Mouse (Mus musculus): ENCODE measurements around the gene Nup85. TPM values are rescaled to one million over a fixed set of nuclear protein-coding genes. Genes with fewer than 3 reads are reported as not detected.
A peak's percentile ranks its signal among the peaks of the same experiment; 100 is the strongest.

Gene Nup85
- total and polyA plus RNA-seq, 3 experiments = 19.8 to 28.0 (median 20.2) TPM

DNA sequence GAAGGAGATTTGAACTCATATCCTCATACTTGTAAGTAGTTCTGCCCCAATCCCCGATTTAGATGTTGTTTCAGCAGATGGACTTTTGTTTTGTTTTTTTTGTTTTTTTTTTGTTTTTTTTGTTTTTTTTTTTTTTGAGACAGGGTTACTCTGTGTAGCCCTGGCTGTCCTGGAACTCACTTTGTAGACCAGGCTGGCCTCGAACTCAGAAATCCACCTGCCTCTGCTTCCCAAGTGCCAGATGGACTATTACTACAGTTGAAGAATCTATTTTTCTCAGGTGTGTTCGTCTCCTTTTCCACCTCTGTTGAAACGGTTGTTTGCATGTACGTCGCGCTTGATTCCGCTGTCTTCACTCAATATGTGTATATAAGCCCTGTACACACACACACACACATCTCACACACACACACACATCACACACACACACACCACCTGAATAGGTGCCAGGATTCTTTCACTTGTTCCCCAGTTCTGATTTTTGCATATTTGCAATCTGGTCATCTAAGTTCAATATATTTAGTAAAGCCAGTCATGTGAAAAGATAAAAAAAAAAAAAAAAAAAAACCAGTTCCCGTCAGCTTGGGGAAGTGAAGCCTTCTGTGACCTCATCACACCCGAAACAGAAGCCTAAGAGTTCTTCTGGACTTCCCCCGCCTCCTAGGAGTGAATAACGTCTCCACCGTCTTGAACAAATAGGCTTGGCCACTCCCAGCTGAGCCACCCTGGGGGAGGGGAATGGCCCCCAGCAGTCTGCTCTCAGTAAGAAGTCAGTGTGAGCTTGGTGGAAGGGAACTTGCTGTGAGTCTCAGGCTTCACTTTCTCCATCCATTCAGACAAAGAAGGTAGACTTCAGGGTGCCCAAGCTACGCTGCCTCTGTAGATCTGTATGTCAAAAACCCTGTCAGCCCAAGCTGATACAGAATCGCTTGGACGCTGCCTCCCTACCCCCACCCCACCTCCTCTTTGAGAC lies 66.6 kb downstream of the Nup85 start:
- Histone ChIP-seq H3K4me3 (no peak overlapping the region), H3K79me2 (replicated peaks; ENCODE audit: control insufficient read depth, insufficient read depth, low read length) (no peaks in the 10 kb centered on the region; the same call in 1 of the 2 replicates), H3K4me1 (ENCODE audit: control insufficient read depth, insufficient read depth, low read length) (peaks cover 4% of the 10 kb centered on the region), H3K9ac (ENCODE audit: low read depth, low read length) (no peak overlapping the region), H3K27ac (no peak overlapping the region), H3K27me3 (ENCODE audit: control insufficient read depth, insufficient read depth, low read length) (no peaks in the 10 kb centered on the region), H3K36me3 (ENCODE audit: control insufficient read depth, insufficient read depth, low read length) (no peaks in the 10 kb centered on the region)
- peak in 1 of 2 experiments; percentile 80 for DNase-seq
- 45% methylated on average over 16 of the region's 16 CpGs for WGBS
- intact Hi-C loops (cut with DNase I) = loop anchor here (5.0 kb wide), 1 partner anchor 191 kb away; the partner anchor contains the start of gene Llgl2
- TF ChIP-seq CTCF (IDR thresholded peaks at IDR 0.05) (no peak), POLR2A (IDR thresholded peaks at IDR 0.05; ENCODE audit: insufficient read depth, low read depth, low read length) (no peak), EP300 (IDR thresholded peaks at IDR 0.05; ENCODE audit: insufficient read depth, low read depth, low read length) (no peak)

DNA sequence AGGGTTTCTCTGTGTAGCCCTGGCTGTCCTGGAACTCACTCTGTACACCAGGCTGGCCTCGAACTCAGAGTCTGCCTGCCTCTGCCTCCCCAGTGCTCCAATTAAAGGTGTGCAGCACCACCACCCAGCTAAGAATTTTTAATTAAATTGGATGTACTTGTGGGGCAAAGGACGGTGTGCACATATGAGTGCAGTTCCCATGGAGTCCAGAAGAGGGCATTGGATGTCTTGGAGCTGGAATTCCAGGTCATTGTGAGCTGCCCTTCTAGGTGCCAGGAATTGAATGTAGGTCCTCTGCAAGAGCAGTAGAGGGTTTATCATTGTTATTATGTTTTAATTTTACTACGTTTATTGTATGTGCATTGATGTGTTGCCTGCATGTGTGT lies 67.3 kb downstream of the Nup85 start:
- DNase-seq = peak in 1 of 2 experiments; percentile 42
- 27% methylated on average over 3 of the region's 3 CpGs for WGBS
- no peak overlapping the region for H3K4me3 ChIP-seq
- H3K9ac ChIP-seq (ENCODE audit: low read depth, low read length) = no peak overlapping the region
- intact Hi-C loops (cut with DNase I) = loop anchor here (5.0 kb wide), 1 partner anchor 191 kb away; the partner anchor contains the start of gene Llgl2
- H3K27ac ChIP-seq = no peak overlapping the region
- no peaks in the 10 kb centered on the region; the same call in 1 of the 2 replicates for H3K79me2 ChIP-seq (replicated peaks; ENCODE audit: control insufficient read depth, insufficient read depth, low read length)
- no peaks in the 10 kb centered on the region for H3K36me3 ChIP-seq (ENCODE audit: control insufficient read depth, insufficient read depth, low read length)
- peaks cover 4% of the 10 kb centered on the region for H3K4me1 ChIP-seq (ENCODE audit: control insufficient read depth, insufficient read depth, low read length)
- H3K27me3 ChIP-seq (ENCODE audit: control insufficient read depth, insufficient read depth, low read length) = no peaks in the 10 kb centered on the region
- no peak for TF ChIP-seq EP300 (IDR thresholded peaks at IDR 0.05; ENCODE audit: insufficient read depth, low read depth, low read length)
- peak; percentile 86 for TF ChIP-seq CTCF (IDR thresholded peaks at IDR 0.05)

DNA sequence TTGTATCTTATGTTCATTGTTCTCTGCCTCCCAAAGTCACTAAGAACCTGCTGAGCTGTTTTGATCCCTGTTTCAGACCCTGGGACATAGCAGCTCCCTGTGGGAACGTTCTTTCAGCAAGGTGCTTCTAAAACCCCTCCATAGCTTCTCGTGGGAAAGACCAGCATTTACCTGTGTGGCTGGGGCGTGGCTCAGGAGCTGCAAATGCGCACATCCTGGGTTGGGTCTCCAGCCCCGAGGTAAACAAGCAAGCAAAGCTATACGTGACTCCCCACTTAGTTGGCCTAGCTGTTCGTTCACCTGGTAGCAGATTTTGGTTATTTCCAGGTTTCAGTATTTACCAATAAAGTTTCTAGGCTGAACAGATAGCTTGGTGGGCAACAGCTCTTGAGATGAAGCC lies 68.0 kb downstream of the Nup85 start:
- Histone ChIP-seq H3K36me3 (ENCODE audit: control insufficient read depth, insufficient read depth, low read length) (no peaks in the 10 kb centered on the region), H3K27me3 (ENCODE audit: control insufficient read depth, insufficient read depth, low read length) (no peaks in the 10 kb centered on the region), H3K4me3 (no peak overlapping the region), H3K9ac (ENCODE audit: low read depth, low read length) (no peak overlapping the region), H3K4me1 (ENCODE audit: control insufficient read depth, insufficient read depth, low read length) (peaks cover 4% of the 10 kb centered on the region), H3K27ac (no peak overlapping the region), H3K79me2 (replicated peaks; ENCODE audit: control insufficient read depth, insufficient read depth, low read length) (no peaks in the 10 kb centered on the region; the same call in 1 of the 2 replicates)
- intact Hi-C loops (cut with DNase I) = loop anchor here (5.0 kb wide), 1 partner anchor 190 kb away; the partner anchor contains the start of gene Llgl2
- TF ChIP-seq EP300 (IDR thresholded peaks at IDR 0.05; ENCODE audit: insufficient read depth, low read depth, low read length) (no peak), CTCF (IDR thresholded peaks at IDR 0.05) (no peak), POLR2A (IDR thresholded peaks at IDR 0.05; ENCODE audit: insufficient read depth, low read depth, low read length) (no peak)
- WGBS = 76% methylated on average over 7 of the region's 7 CpGs
- no peak for DNase-seq

DNA sequence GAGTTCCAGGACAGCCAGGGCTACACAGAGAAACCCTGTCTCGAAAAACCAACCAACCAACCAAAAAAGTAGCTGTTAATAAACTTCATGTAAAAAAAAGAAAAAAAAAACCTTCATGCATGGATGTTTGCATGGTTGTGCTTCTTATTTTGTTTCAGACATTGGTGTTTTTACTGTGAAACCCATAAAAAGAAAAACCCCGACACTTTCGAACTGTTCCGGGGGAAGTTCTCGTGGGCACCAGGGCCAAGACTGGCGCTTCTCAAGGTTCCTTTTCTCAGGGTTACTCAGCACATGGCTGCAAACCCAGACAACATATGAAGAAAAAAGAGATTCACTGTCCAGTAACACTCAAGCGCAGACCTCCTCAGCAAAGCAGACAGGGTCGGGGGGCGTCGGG lies 68.6 kb downstream of the Nup85 start:
- 79% methylated on average over 10 of the region's 10 CpGs for WGBS

More for the DNA sequence above, 68.6 kb downstream of the Nup85 start:
- no peak for DNase-seq
- peaks cover 4% of the 10 kb centered on the region for H3K4me1 ChIP-seq (ENCODE audit: control insufficient read depth, insufficient read depth, low read length)
- no peaks in the 10 kb centered on the region for H3K79me2 ChIP-seq (replicated peaks; ENCODE audit: control insufficient read depth, insufficient read depth, low read length)
- H3K9ac ChIP-seq (ENCODE audit: low read depth, low read length) = no peak overlapping the region
- TF ChIP-seq CTCF (IDR thresholded peaks at IDR 0.05) = no peak
- no peak for TF ChIP-seq POLR2A (IDR thresholded peaks at IDR 0.05; ENCODE audit: insufficient read depth, low read depth, low read length)
- no peak for TF ChIP-seq EP300 (IDR thresholded peaks at IDR 0.05; ENCODE audit: insufficient read depth, low read depth, low read length)
- intact Hi-C loops (cut with DNase I) = loop anchor here (5.0 kb wide), 1 partner anchor 189 kb away; the partner anchor contains the start of gene Llgl2
- H3K27me3 ChIP-seq (ENCODE audit: control insufficient read depth, insufficient read depth, low read length) = no peaks in the 10 kb centered on the region
- no peaks in the 10 kb centered on the region for H3K36me3 ChIP-seq (ENCODE audit: control insufficient read depth, insufficient read depth, low read length)
- no peak overlapping the region for H3K27ac ChIP-seq
- H3K4me3 ChIP-seq = no peak overlapping the region

Other genes starting within 250 kb of the Nup85 start
- gene Ush1g, start 242.4 kb upstream of the Nup85 start, total RNA-seq (2021) = under 1 TPM in 1 of 2 experiments, not detected in 1; 0.07 TPM
- gene Ush1g, start 242.4 kb upstream of the Nup85 start, polyA plus RNA-seq (2012; rRNA removed) = 0.10 and 0.18 TPM in 2 replicates
- not detected for gene Otop3, start 229.7 kb upstream of the Nup85 start, total RNA-seq (2021)
- gene Otop3, start 229.7 kb upstream of the Nup85 start, polyA plus RNA-seq (2012; rRNA removed) = not detected in 2 replicates
- gene Hid1, start 196.7 kb upstream of the Nup85 start, total RNA-seq (2021) = 1 to 10 TPM; 3.0 to 5.1 TPM
- 6.1 and 7.3 TPM in 2 replicates for gene Hid1, start 196.7 kb upstream of the Nup85 start, polyA plus RNA-seq (2012; rRNA removed)
- gene Cdr2l, start 182.5 kb upstream of the Nup85 start, total RNA-seq (2021) = 1 to 10 TPM; 4.5 TPM
- 6.2 and 6.7 TPM in 2 replicates for gene Cdr2l, start 182.5 kb upstream of the Nup85 start, polyA plus RNA-seq (2012; rRNA removed)
- 100 to 1,000 TPM; 144 to 159 TPM for gene Mrpl58, start 160.7 kb upstream of the Nup85 start, total RNA-seq (2021)
- 82.7 and 104 TPM in 2 replicates for gene Mrpl58, start 160.7 kb upstream of the Nup85 start, polyA plus RNA-seq (2012; rRNA removed)
- 1,000 to 10,000 TPM; 1,964 to 2,328 TPM for gene Atp5h, start 144.5 kb upstream of the Nup85 start, total RNA-seq (2021)
- 830 and 1,376 TPM in 2 replicates for gene Atp5h, start 144.5 kb upstream of the Nup85 start, polyA plus RNA-seq (2012; rRNA removed)
- 10 to 100 TPM; 26.6 to 30.0 TPM for gene Kctd2, start 144.3 kb upstream of the Nup85 start, total RNA-seq (2021)
- gene Kctd2, start 144.3 kb upstream of the Nup85 start, polyA plus RNA-seq (2012; rRNA removed) = 22.9 and 31.9 TPM in 2 replicates
- gene Trim80, start 123.9 kb upstream of the Nup85 start, total RNA-seq (2021) = under 1 TPM in 1 of 2 experiments, not detected in 1; 0.13 TPM
- 0.33 TPM in 1 of 2 replicates, not detected in the other for gene Trim80, start 123.9 kb upstream of the Nup85 start, polyA plus RNA-seq (2012; rRNA removed)
- gene Slc16a5, start 102.0 kb upstream of the Nup85 start, total RNA-seq (2021) = not detected
- 0.06 and 0.18 TPM in 2 replicates for gene Slc16a5, start 102.0 kb upstream of the Nup85 start, polyA plus RNA-seq (2012; rRNA removed)
- gene Armc7, start 88.8 kb upstream of the Nup85 start, total RNA-seq (2021) = 1 to 10 TPM; 1.9 to 2.7 TPM
- gene Armc7, start 88.8 kb upstream of the Nup85 start, polyA plus RNA-seq (2012; rRNA removed) = 2.3 and 3.3 TPM in 2 replicates
- 10 to 100 TPM; 10.9 to 12.9 TPM for gene Nt5c, start 72.6 kb upstream of the Nup85 start, total RNA-seq (2021)
- gene Nt5c, start 72.6 kb upstream of the Nup85 start, polyA plus RNA-seq (2012; rRNA removed) = 11.7 and 12.4 TPM in 2 replicates
- gene Jpt1, start 50.0 kb upstream of the Nup85 start, total RNA-seq (2021) = 100 to 1,000 TPM; 110 TPM
- 116 and 124 TPM in 2 replicates for gene Jpt1, start 50.0 kb upstream of the Nup85 start, polyA plus RNA-seq (2012; rRNA removed)
- gene Sumo2, start 28.2 kb upstream of the Nup85 start, total RNA-seq (2021) = 100 to 1,000 TPM; 168 to 177 TPM
- gene Sumo2, start 28.2 kb upstream of the Nup85 start, polyA plus RNA-seq (2012; rRNA removed) = 64.7 and 126 TPM in 2 replicates
- 10 to 100 TPM; 74.6 to 80.1 TPM for gene Mrps7, start 39.5 kb downstream of the Nup85 start, total RNA-seq (2021)
- gene Mrps7, start 39.5 kb downstream of the Nup85 start, polyA plus RNA-seq (2012; rRNA removed) = 33.9 and 40.2 TPM in 2 replicates
- gene Gga3, start 39.6 kb downstream of the Nup85 start, total RNA-seq (2021) = 10 to 100 TPM; 16.5 to 20.3 TPM
- 15.4 and 17.1 TPM in 2 replicates for gene Gga3, start 39.6 kb downstream of the Nup85 start, polyA plus RNA-seq (2012; rRNA removed)
- 10 to 100 TPM; 51.3 to 54.7 TPM for gene Mif4gd, start 48.5 kb downstream of the Nup85 start, total RNA-seq (2021)
- 94.0 and 123 TPM in 2 replicates for gene Mif4gd, start 48.5 kb downstream of the Nup85 start, polyA plus RNA-seq (2012; rRNA removed)
- 10 to 100 TPM; 32.9 to 40.7 TPM for gene Slc25a19, start 63.9 kb downstream of the Nup85 start, total RNA-seq (2021)
- gene Slc25a19, start 63.9 kb downstream of the Nup85 start, polyA plus RNA-seq (2012; rRNA removed) = 97.1 and 106 TPM in 2 replicates
- 100 to 1,000 TPM; 107 to 109 TPM for gene Grb2, start 144.2 kb downstream of the Nup85 start, total RNA-seq (2021)
- gene Grb2, start 144.2 kb downstream of the Nup85 start, polyA plus RNA-seq (2012; rRNA removed) = 52.0 and 73.2 TPM in 2 replicates
- gene Tmem94, start 201.0 kb downstream of the Nup85 start, total RNA-seq (2021) = 100 to 1,000 TPM in 1 of 2 experiments, 10 to 100 TPM in 1; 99.5 to 103 TPM
- gene Tmem94, start 201.0 kb downstream of the Nup85 start, polyA plus RNA-seq (2012; rRNA removed) = 125 and 135 TPM in 2 replicates
- 10 to 100 TPM; 40.5 to 43.8 TPM for gene Caskin2, start 249.2 kb downstream of the Nup85 start, total RNA-seq (2021)
- 38.5 TPM in 2 replicates for gene Caskin2, start 249.2 kb downstream of the Nup85 start, polyA plus RNA-seq (2012; rRNA removed)

Data from heart, adult 2 months (tissue).